Mouse (Mus musculus) urinary bladder, postnatal 36 days (tissue): Measurements from ENCODE around the gene Clcn6.

Source experiments
- DNase-seq, 2 experiments: peaks; one replicate each; pipeline ENCODE4 v3.0.0; 2022; ENCODE audit warnings: low spot score in 2 of 2, mixed read lengths in 1 of 2

The Clcn6 gene

GRCm38 (mm10) chr4:148038600-148039253 lies at the start of gene Clcn6, which contains the start of gene Mthfr:
Gene Clcn6, minus strand, starts transcription at chr4:148038821.
Gene Mthfr, plus strand, starts transcription at chr4:148039077.
- DNase-seq: peak; percentile 99 to 100

- peak; percentile 94 to 95 for DNase-seq
Measured at GRCm38 (mm10) chr4:148087907-148088527, 49.4 kb upstream of the Clcn6 start, which contains the start of gene Agtrap. Gene Agtrap, minus strand, starts transcription at chr4:148088031.

GRCm38 (mm10) chr4:148087091-148087906 lies 48.7 kb upstream of the Clcn6 start:
- DNase-seq: peak in 1 of 2 experiments; percentile 64

- no peak for DNase-seq
Measured at GRCm38 (mm10) chr4:148085907-148086305, 47.3 kb upstream of the Clcn6 start.

GRCm38 (mm10) chr4:148085131-148085906 lies 46.7 kb upstream of the Clcn6 start:
- no peak for DNase-seq

GRCm38 (mm10) chr4:148084261-148084714 lies 45.7 kb upstream of the Clcn6 start:
- DNase-seq: peak in 1 of 2 experiments; percentile 62

GRCm38 (mm10) chr4:148083176-148083899 lies 44.7 kb upstream of the Clcn6 start:
- DNase-seq: no peak

GRCm38 (mm10) chr4:148082257-148083044 lies 43.8 kb upstream of the Clcn6 start:
- peak in 1 of 2 experiments; percentile 39 for DNase-seq

GRCm38 (mm10) chr4:148081201-148081600 lies 42.6 kb upstream of the Clcn6 start:
- DNase-seq: no peak

GRCm38 (mm10) chr4:148080597-148080973 lies 42.0 kb upstream of the Clcn6 start:
- DNase-seq: no peak

GRCm38 (mm10) chr4:148079944-148080596 lies 41.4 kb upstream of the Clcn6 start:
- no peak for DNase-seq

- DNase-seq: no peak
Measured at GRCm38 (mm10) chr4:148079212-148079611, 40.6 kb upstream of the Clcn6 start.

- DNase-seq: no peak
Measured at GRCm38 (mm10) chr4:148075881-148076280, 37.3 kb upstream of the Clcn6 start.

- DNase-seq: peak; percentile 67 to 73
Measured at GRCm38 (mm10) chr4:148075259-148075658, 36.6 kb upstream of the Clcn6 start.

GRCm38 (mm10) chr4:148074521-148075189 lies 36.0 kb upstream of the Clcn6 start:
- no peak for DNase-seq

- no peak for DNase-seq
Measured at GRCm38 (mm10) chr4:148071508-148071907, 32.9 kb upstream of the Clcn6 start.

GRCm38 (mm10) chr4:148069602-148070218 lies 31.1 kb upstream of the Clcn6 start:
- DNase-seq: no peak

GRCm38 (mm10) chr4:148067346-148067745 lies 28.7 kb upstream of the Clcn6 start:
- no peak for DNase-seq

- no peak for DNase-seq
Measured at GRCm38 (mm10) chr4:148066401-148066744, 27.8 kb upstream of the Clcn6 start.
